Mouse (Mus musculus) cerebral cortex, adult 2 months (tissue): ENCODE measurements around the gene Olfr18.

Experiments
- whole genome bisulfite sequencing: fragments of 180-500 bp; shearing (Covaris S2); methylation state at CpG from one replicate; pipeline ENCODE4 v1.1.7; 2018; 5-methylcytosine and 5-hydroxymethylcytosine counted together

Olfr18 gene

GRCm38 (mm10) chr9:20335994-20336393 lies at the start of gene Olfr18:
Gene Olfr18 (minus strand): TSS chr9:20336094.

GRCm38 (mm10) chr9:20385343-20385703 lies 49.4 kb upstream of the Olfr18 start:
- 22% methylated on average over 16 of the region's 16 CpGs for WGBS

DNA sequence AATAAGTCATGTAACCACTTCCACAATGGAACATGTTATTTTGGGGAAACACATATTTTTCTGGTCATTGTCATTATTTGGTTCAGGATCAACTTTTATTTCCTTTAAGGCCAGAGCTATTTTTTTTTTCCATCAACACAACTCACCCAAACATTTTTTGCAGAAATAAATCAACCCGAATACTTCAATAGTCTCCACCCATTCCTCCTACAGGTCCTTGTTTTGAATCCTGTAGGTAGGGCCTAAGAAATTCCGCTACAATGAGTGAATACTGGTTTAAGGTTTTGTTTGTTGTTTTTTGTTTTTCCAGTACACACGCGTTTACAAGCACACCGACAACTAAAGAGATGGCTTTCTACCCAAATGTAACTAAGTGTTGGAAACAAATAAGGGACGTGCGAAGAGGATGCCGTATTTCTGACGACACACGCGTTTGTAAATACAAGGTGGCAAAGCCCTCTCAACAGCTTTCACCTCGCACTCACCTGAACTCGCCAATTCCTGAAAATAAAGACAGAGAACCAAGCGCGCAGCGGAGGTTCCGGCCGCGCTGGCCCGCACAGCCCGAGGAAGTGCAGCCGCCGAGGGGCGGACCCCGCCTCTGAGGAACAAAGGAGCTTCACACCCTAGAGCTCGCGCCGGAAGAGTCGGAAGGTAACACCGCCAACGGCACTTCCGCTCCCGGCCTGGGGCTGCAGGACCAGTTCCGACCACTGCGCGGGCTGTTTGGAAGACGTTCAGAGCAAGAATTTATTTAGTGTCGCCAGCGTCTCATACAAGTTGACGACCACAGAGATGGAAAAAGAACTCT lies 48.8 kb upstream of the Olfr18 start, which contains the start of gene Zfp560:
Gene Zfp560 (minus strand): TSS at position 646 of the 811 bp plus-strand sequence.
- 7% methylated on average over 40 of the region's 40 CpGs for WGBS

DNA sequence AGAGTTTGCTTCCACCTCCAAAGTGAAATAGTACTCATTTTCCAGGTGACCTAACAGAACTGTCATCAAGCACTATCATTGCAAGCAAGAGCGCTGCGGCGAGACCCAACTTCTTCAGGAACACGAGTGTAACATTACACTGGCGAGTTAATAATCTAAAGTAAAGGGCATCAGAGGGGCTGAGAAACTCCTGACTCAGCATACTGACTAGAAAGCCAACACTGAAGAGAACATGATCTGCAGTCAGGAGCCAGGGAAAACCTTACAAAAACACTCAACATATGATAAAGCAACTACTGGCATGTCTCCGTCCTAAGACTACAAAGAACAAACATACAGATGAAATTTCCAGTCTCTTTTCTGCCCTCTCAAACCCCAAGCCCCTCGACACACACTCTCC lies 47.8 kb upstream of the Olfr18 start:
- WGBS: 92% methylated on average over 7 of the region's 7 CpGs

DNA sequence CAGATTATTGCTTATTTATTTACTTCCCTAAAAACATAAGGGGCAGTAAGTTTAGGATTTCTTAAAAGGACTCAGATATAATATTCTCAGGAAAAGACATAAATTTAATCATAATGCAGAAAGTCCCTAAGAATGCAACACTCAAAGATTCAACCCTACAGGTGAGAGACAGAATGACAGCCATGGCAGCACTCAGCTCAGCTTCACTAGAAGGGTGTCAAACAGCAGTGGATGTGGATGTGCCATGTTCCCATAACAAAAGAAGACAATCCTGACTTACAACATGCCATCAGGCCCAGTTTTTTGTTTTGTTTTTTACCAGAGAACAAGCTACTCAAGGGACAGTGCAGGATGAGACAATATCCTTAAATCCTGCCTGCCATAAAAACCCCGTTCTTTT lies 38.8 kb upstream of the Olfr18 start:
- 98% methylated on average over 1 of the region's 1 CpGs for WGBS

DNA sequence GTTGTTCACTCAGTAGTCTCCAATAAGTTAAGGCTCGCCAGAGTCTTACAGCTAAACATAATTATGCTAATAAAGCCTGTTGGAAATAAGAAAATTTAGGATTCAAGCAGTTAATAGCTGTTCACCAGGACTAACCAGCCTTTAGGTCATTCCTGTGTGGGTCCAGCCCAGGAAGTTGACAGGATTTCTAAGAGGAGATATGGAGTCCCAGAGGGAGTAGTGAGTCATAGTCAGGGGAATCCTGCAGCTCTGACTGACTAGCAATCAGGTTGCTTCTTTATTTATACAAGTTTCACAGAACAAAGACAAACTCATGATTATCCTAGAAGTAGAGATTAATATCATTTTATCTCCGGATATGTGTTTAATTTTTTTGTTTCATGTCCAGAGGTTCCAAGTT lies 31.4 kb upstream of the Olfr18 start:
- WGBS: 93% methylated on average over 2 of the region's 2 CpGs

- WGBS: 82% methylated on average over 4 of the region's 4 CpGs
These were observed 12.6 kb upstream of the Olfr18 start for GRCm38 (mm10) chr9:20348501-20348900.

GRCm38 (mm10) chr9:20298232-20298631 lies 37.7 kb downstream of the Olfr18 start, which contains the start of gene Olfr873:
Gene Olfr873 (plus strand): TSS chr9:20298532.
- 88% methylated on average over 1 of the region's 1 CpGs for WGBS

DNA sequence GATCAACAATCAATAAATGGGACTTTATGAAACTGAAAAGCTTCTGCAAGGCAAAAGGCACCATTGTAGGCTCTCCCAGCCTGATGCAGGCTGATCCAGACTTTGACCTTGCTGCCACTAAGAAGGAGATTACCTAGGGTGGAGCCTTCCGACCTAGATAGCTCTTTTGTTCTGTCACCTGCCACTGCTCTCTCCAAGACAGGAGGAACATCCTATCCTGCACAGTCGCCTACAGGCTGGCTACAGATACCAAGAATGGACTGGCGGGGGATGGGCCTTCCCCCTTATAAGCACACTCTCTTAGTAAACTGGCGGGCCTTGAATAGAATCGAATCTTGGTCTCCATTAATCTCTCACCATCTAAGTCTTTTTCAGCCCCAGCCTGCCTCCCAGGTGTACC lies 40.3 kb downstream of the Olfr18 start:
- WGBS: 77% methylated on average over 5 of the region's 5 CpGs

- WGBS: 75% methylated on average over 1 of the region's 1 CpGs
These were observed 53.8 kb downstream of the Olfr18 start, which contains the start of gene Olfr39 for GRCm38 (mm10) chr9:20282051-20282450. Gene Olfr39 (plus strand): TSS chr9:20282351.
